Mouse (Mus musculus): ENCODE data around the gene Shc2.

DNA sequence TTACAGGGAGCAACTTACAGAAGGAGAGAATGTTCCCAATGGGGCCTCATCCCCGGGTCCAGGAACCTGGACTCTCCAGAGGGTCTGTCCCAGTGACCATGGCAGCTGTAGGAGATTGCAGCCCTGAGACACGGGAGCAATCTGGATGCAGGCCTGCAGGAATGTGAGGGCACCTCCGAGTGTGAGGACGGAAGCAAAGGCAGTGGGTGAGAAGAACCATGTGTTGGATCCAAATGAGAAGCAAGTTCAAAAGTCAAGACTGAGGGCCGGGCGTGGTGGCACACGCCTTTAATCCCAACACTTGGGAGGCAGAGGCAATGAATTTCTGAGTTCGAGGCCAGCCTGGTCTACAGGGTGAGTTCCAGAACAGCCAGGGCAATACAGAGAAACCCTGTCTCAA is 56.2 kb downstream of the Shc2 start:
- no peak for TF ChIP-seq CTCF (IDR thresholded peaks at IDR 0.05; ENCODE audit: low read depth, low read length)
- no peak for TF ChIP-seq GATA1 (IDR thresholded peaks at IDR 0.05; ENCODE audit: borderline replicate concordance, low read length)
- no peak for TF ChIP-seq TAL1 (conservative IDR thresholded peaks at IDR 0.05; ENCODE audit: low read depth, low read length)
- TF ChIP-seq POLR2AphosphoS5 (IDR thresholded peaks at IDR 0.05; ENCODE audit: insufficient replicate concordance, low read depth, low read length), result no peak
- TF ChIP-seq GATA2 (IDR thresholded peaks at IDR 0.05; ENCODE audit: borderline replicate concordance, low read depth, low read length), result no peak
